Mouse (Mus musculus) embryonic fibroblast, embryonic 13.5 days (primary cell): ENCODE results near the gene Ptges3l.

Experiments
- CTCF ChIP-seq: IDR thresholded peaks from 2 replicates; pipeline ENCODE4 v1.5.1; 2011; ENCODE audit warnings: mild to moderate bottlenecking, control low read depth, low read length, moderate library complexity, borderline replicate concordance; ENCODE audit not compliant: insufficient read depth
- POLR2A ChIP-seq: IDR thresholded peaks from 2 replicates; pipeline ENCODE4 v1.6.1; 2011; ENCODE audit warnings: low read depth, mild to moderate bottlenecking, control low read depth, low read length, moderate library complexity

- TF ChIP-seq POLR2A (no peak), CTCF (no peak)
Observed at GRCm38 (mm10) chr11:101420148-101420547, 5.0 kb downstream of the Ptges3l start.
